Mouse (Mus musculus) cortical plate, adult 2 months (tissue): ENCODE measurements at regions not wholly inside any gene's neighbourhood (a gene's known extent, or its start where the extent isn't known, plus 50 kb on each side); places are given as distances from the start of the nearest gene placed in this dataset.

Experiments
- H3K27ac ChIP-seq: fragments of 200-500 bp; 2 replicates; pipeline ENCODE4 v1.5.1; 2012; ENCODE audit warnings: low read length, control low read depth, inconsistent platforms; ENCODE audit not compliant: insufficient read depth
- H3K4me1 ChIP-seq: fragments of 200-500 bp; 2 replicates; pipeline ENCODE4 v1.6.1; 2011; ENCODE audit warnings: low read length; ENCODE audit not compliant: control insufficient read depth, insufficient read depth
- H3K4me3 ChIP-seq: fragments of 200-500 bp; 2 replicates; pipeline ENCODE4 v1.5.1; 2011; ENCODE audit warnings: mild to moderate bottlenecking, low read length, control low read depth; ENCODE audit not compliant: insufficient read depth
- CTCF ChIP-seq: fragments of 200-500 bp; IDR thresholded peaks from 2 replicates; pipeline ENCODE4 v1.5.1; 2011; ENCODE audit warnings: mild to moderate bottlenecking, control low read depth, low read length; ENCODE audit not compliant: insufficient read depth; ENCODE audit errors: extremely low read depth
- POLR2A ChIP-seq: fragments of 200-500 bp; IDR thresholded peaks from 2 replicates; pipeline ENCODE4 v1.6.1; 2011; ENCODE audit warnings: mild to moderate bottlenecking, low read length, control low read depth; ENCODE audit not compliant: insufficient read depth; ENCODE audit errors: extremely low read depth

DNA sequence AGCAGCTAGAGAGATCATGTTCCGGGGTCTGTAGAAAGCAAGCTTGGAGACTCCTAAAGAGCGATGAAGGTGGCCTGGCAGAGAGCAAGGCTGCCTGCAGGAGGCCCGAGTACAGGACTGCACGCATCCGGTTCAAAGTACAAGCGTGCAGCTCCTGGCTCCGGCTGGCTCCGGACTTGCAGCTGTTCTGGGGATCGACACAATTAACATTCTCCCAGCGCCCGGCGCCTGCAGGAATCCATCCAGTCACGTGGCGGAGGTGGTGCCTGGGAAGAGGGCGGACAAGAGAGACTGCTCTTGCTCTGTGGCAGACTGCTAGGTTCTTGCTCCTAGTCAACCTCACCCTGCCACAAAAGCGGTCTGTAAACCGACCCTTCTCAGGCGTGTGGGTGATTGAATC lies 86.9 kb downstream of the Bdh1 start:
- peak; percentile 67 for TF ChIP-seq POLR2A
- no peak for TF ChIP-seq CTCF
- H3K27ac ChIP-seq = peak overlapping the region; percentile 62
- H3K4me1 ChIP-seq = peaks cover 5% of the 10 kb centered on the region
- H3K4me3 ChIP-seq = no peak overlapping the region

DNA sequence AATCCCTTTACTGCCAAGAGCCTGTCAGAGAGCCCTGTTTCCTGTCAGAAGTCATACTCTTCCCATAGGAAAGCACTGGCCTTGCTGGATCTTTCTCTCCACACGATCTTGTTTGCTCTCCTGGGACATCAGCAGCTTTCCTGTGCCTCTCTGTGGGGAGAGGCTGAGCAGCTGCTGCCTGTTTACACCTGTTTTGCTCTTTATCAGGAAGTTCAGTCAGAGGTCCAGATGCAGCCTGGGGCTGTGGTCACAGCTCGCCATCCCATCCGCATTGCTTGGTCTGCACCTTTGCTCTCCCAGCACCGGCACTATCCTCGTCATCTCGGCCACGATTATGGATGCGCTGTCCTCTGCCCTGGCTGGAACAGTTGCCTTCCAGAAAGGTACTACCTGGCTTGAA lies 88.0 kb downstream of the Bdh1 start:
- peaks cover 4% of the 10 kb centered on the region for H3K4me1 ChIP-seq
- no peak overlapping the region for H3K4me3 ChIP-seq
- H3K27ac ChIP-seq = no peak overlapping the region
- TF ChIP-seq POLR2A = no peak
- TF ChIP-seq CTCF = no peak

DNA sequence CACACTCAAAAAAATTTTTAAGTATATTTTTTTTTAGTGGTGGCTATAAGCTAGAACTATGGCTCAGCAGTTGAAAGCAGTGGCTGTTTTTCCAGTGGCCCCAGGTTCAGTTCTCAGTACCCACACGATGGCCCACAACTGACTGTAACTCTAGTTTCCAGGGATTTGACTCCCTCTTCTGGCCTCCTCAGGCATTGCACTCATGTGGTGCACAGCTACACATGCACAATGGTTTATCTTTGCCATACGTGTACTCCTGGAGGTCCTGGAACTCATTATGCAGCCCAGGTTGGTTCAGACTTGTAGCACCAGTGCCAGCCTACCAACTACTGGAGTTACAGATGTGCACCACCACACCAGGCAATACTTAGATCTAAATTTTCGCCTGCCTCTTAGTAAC lies 96.7 kb downstream of the Bdh1 start:
- TF ChIP-seq CTCF (no peak), POLR2A (no peak)
- no peak overlapping the region for H3K4me3 ChIP-seq
- no peaks in the 10 kb centered on the region for H3K4me1 ChIP-seq
- no peak overlapping the region for H3K27ac ChIP-seq

DNA sequence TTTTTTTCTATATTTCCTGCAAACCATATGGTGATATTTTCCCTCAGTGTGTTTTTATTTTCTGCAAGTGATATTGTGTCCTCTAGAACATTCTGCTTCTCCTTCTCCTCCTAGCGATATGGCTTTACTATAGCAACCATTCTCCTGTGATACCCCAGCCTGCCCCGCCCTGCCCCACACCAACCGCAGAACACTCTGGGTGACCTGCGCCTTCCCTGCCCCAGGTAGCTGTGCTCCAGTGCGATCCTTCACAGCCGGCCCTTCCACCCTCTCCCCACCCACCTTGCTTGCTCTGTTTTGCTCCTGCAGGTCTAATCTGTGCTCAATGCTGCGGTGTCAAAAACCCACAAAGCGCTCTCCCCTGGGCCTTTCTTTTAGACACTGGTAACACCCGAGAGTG lies 98.0 kb downstream of the Bdh1 start:
- Histone ChIP-seq H3K4me1 (no peaks in the 10 kb centered on the region), H3K4me3 (no peak overlapping the region)
- TF ChIP-seq POLR2A (no peak), CTCF (no peak)

DNA sequence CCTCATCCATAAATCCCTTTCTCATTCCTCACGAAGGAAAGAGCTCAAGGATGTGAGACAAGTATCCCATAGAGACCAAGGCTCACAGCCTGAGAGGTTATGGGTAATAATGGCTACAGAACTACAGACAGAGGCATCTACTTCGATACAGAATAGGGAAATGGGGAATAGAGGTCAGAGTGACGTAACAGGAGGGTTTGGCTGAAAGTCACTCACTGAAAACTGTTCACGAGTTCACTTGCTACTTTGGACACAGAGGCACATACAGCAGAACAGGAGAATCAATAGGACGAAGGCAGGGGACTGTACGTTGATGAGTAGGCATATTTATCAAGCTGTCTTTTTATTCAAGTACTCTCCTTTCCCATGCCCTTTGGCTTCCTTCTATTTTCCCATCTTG lies 99.7 kb downstream of the Bdh1 start:
- no peak for TF ChIP-seq CTCF
- TF ChIP-seq POLR2A = no peak
- H3K4me1 ChIP-seq = no peaks in the 10 kb centered on the region

More for the DNA sequence above, 98.0 kb downstream of the Bdh1 start:
- no peak overlapping the region for H3K27ac ChIP-seq

DNA sequence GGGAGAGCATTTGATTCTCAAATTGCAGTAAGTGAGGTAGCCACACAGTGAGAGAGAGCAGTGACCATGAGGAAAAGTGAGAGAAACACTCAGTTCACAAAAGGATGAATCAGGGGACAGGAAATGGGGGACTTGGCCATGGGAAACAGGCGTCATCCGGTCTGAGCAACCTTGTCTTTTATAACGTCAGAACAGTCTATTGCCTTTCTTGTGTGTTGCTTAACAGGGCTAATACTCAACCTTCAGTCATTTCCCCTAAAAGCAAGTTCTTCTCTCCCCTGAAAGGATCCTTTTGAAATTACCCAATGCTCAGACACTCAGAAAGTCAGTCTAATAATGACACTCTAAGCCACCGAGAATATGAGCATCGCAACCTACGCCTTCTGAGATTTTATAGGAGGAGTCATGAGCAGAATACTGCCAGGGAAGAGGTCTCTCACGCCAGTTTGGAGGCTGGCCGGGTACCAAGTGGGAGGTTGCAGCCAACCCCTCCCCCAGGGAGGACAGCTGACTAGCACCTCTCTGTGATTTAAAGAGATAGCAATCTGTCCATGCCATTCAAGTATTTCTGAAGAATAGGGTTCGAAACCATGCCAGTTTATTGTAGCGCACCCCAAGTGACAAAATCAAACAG lies 104.7 kb downstream of the Bdh1 start:
- Histone ChIP-seq H3K27ac (no peak overlapping the region), H3K4me3 (no peak overlapping the region), H3K4me1 (0 out of 2 replicates have a peak, but pooled peaks cover 2% of the 10 kb centered on the region)
- TF ChIP-seq POLR2A = no peak
- no peak for TF ChIP-seq CTCF

More for the DNA sequence above, 99.7 kb downstream of the Bdh1 start:
- Histone ChIP-seq H3K4me3 (no peak overlapping the region), H3K27ac (no peak overlapping the region)

DNA sequence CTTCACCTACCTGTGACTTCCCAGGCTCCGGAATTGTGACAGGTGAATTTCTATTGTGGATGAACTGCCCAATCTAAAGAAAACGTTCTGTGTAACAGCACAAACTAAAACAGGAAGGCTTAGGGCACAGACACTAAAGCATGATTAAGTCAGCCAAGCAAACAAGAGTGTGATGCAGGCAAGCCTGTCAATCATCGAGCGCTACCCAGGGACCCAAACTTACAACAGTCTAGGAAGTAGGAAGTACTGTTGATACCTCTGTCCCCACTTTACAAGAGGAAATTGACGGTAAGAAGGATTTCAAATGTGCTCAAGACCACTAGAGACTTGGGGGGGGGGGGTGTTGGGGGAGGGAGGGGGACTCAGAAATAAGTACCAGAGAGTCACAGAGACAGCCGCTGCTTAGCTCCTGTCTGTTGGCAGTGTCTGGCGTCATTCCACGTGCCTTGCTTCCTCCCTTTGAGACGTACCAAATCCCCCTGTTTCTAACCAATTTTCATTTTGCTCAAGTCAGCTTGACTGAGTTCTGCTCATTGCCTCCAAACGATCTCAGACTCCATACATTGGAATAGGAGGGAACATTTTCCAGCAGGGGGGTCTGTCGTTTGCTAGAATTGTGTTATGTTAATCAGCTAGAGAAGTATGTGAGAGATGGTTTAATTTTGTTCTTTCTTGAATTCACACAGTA lies 106.7 kb downstream of the Bdh1 start:
- 0 out of 2 replicates have a peak, but pooled peaks cover 2% of the 10 kb centered on the region for H3K4me1 ChIP-seq
- H3K4me3 ChIP-seq = no peak overlapping the region
- TF ChIP-seq CTCF (no peak), POLR2A (no peak)
- H3K27ac ChIP-seq = no peak overlapping the region

DNA sequence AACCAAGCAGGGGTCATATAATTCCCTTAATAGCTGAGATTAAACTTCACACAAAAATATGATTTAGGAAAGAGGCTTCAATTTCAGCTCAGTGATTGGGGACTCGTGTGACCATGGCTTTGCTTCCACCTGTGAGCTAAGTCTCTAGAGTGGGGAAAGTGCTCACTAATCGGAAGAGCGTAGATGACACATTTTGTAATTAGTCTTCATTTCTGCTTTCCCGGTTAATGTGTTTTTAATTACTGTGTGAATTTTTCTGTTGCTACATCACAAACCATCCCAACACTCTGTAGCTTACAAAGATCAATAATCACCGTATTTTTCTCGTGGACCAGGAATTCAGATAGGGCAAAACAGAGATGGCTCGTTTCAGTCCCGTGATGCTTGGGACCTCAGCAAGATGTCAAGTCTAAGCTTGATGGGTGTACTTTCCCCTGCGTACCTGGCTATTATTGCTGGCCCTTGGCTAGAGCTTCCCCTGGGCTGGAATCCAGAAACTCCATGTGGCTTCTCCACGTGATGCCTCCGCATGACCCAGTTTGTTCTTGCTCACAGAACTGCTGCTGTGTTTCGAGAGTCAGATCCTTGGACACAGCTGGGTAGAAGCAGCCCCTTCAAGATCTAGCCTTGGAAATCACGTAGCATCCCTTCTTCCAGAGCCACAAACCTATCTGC lies 107.3 kb downstream of the Bdh1 start:
- no peak for TF ChIP-seq CTCF
- no peak for TF ChIP-seq POLR2A
- H3K27ac ChIP-seq = no peak overlapping the region
- H3K4me1 ChIP-seq = 0 out of 2 replicates have a peak, but pooled peaks cover 2% of the 10 kb centered on the region
- H3K4me3 ChIP-seq = no peak overlapping the region

DNA sequence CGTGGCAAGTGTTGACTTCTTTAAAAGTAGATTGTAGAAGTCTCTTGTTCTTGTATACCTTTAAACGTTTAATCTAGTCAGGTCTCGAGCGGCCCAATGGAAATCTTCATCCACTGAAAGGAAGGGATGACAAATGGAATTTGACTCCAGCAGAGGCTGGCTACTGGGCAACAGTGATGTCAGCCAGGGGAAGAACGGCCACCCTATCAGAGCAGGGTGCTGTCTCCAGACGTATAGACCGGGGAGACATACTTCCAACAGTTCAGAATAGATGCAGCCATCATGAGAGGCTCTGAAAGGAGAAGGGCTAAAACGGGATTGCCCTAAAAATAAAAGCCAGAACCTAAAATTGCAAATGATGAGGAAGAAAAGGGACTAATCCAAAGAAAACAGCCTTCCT lies 108.0 kb downstream of the Bdh1 start:
- Histone ChIP-seq H3K27ac (no peak overlapping the region), H3K4me3 (no peak overlapping the region), H3K4me1 (0 out of 2 replicates have a peak, but pooled peaks cover 2% of the 10 kb centered on the region)
- TF ChIP-seq CTCF = no peak
- TF ChIP-seq POLR2A = no peak
